Mouse (Mus musculus) hindbrain, embryonic 14.5 days (tissue): ENCODE measurements at regions not wholly inside any gene's neighbourhood (a gene's known extent, or its start where the extent isn't known, plus 50 kb on each side); places are given as distances from the start of the nearest gene placed in this dataset.

Source experiments
- ATAC-seq: fragments of 200-750 bp; cut with Nextera tagmentation; 2 replicates; pipeline ENCODE4 v1.8.0; 2017; ENCODE audit warnings: moderate number of reproducible peaks, mild to moderate bottlenecking, moderate TSS enrichment, moderate library complexity; ENCODE audit not compliant: low FRiP score
- DNase-seq: peaks from one replicate; pipeline ENCODE4 v3.0.0-alpha.2; 2015; ENCODE audit warnings: low spot score
- H3K27ac ChIP-seq: fragments of 300-500 bp; sonication (generic); 2 replicates; pipeline ENCODE4 v1.5.1; 2014; ENCODE audit warnings: mild to moderate bottlenecking, moderate library complexity
- H3K27me3 ChIP-seq: fragments of 300-500 bp; sonication (generic); 2 replicates; pipeline ENCODE4 v1.6.1; 2014; ENCODE audit warnings: mild to moderate bottlenecking, low read length, mixed read lengths; ENCODE audit not compliant: control insufficient read depth, insufficient read depth
- H3K36me3 ChIP-seq: fragments of 300-500 bp; sonication (generic); replicated peaks from 2 replicates; pipeline ENCODE4 v1.6.1; 2014; ENCODE audit not compliant: control insufficient read depth, insufficient read depth
- H3K4me1 ChIP-seq: fragments of 300-500 bp; sonication (generic); replicated peaks from 2 replicates; pipeline ENCODE4 v1.6.1; 2014; ENCODE audit warnings: antibody characterized with exemption, low read length, mixed read lengths; ENCODE audit not compliant: control insufficient read depth, insufficient read depth
- H3K4me2 ChIP-seq: fragments of 300-500 bp; sonication (generic); replicated peaks from 2 replicates; pipeline ENCODE4 v1.6.1; 2014; ENCODE audit warnings: mild to moderate bottlenecking, moderate library complexity
- H3K4me3 ChIP-seq: fragments of 300-500 bp; sonication (generic); replicated peaks from 2 replicates; pipeline ENCODE4 v1.5.1; 2014; ENCODE audit warnings: mild to moderate bottlenecking, low read length
- H3K9ac ChIP-seq: fragments of 300-500 bp; sonication (generic); 2 replicates; pipeline ENCODE4 v1.6.1; 2014
- H3K9me3 ChIP-seq: fragments of 300-500 bp; sonication (generic); 2 replicates; pipeline ENCODE4 v1.6.1; 2016; ENCODE audit warnings: low read length; ENCODE audit not compliant: control insufficient read depth
- WGBS: fragments of 180-500 bp; shearing (Covaris S2); extraction: QIAGEN DNeasy Blood & Tissue Kit; methylation state at CpG from one replicate; pipeline ENCODE4 v1.1.7; 2014; 5-methylcytosine and 5-hydroxymethylcytosine counted together

- ATAC-seq (no peak), DNase-seq (no peak)
- H3K9me3 ChIP-seq, result no peaks in the 10 kb centered on the region
- 89% methylated on average over 2 of the region's 2 CpGs for WGBS
- no peak overlapping the region for H3K4me2 ChIP-seq
- no peaks in the 10 kb centered on the region for H3K36me3 ChIP-seq
- no peaks in the 10 kb centered on the region for H3K27me3 ChIP-seq
- H3K4me3 ChIP-seq, result no peak overlapping the region
- no peak overlapping the region for H3K27ac ChIP-seq
- no peaks in the 10 kb centered on the region for H3K4me1 ChIP-seq
- H3K9ac ChIP-seq, result no peak overlapping the region
Observed at GRCm38 (mm10) chr15:62268189-62268588, 1345.4 kb upstream of the A1bg start.

DNA sequence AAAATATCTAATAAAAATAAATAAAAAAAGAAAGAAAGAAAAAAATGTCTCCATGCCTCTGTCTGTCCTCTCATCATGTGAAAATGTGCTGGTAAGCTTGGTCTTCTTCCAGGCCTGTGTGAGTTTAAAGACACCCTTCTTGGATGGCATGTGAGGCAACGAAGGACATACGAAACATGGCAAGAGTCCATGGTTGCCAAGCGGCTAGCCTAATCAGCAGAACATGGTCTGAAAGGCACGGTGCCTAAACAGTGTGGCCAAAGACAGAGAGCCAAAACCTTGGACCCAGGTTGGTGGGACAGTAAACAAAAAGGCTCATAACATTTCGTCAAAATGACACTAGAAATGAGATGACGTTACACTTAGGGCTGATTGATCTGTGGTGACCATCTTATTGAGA is 1344.7 kb upstream of the A1bg start:
- Histone ChIP-seq H3K4me2 (no peak overlapping the region), H3K4me3 (no peak overlapping the region), H3K9ac (no peak overlapping the region), H3K36me3 (no peaks in the 10 kb centered on the region), H3K27me3 (no peaks in the 10 kb centered on the region), H3K4me1 (no peaks in the 10 kb centered on the region), H3K27ac (no peak overlapping the region), H3K9me3 (no peaks in the 10 kb centered on the region)
- 91% methylated on average over 6 of the region's 6 CpGs for WGBS
- ATAC-seq (no peak), DNase-seq (no peak)

- no peak for DNase-seq
- H3K27ac ChIP-seq, result no peak overlapping the region
- no peak overlapping the region for H3K9ac ChIP-seq
- H3K9me3 ChIP-seq, result no peaks in the 10 kb centered on the region
- H3K27me3 ChIP-seq, result no peaks in the 10 kb centered on the region
- H3K4me3 ChIP-seq, result no peak overlapping the region
- no peaks in the 10 kb centered on the region for H3K36me3 ChIP-seq
- H3K4me1 ChIP-seq, result no peaks in the 10 kb centered on the region
- 93% methylated on average over 6 of the region's 6 CpGs for whole genome bisulfite sequencing
- no peak for ATAC-seq
- no peak overlapping the region for H3K4me2 ChIP-seq
Observed at GRCm38 (mm10) chr15:62266025-62266424, 1343.2 kb upstream of the A1bg start.

- DNase-seq, result no peak
- H3K4me2 ChIP-seq, result no peak overlapping the region
- ATAC-seq, result no peak
- no peaks in the 10 kb centered on the region for H3K36me3 ChIP-seq
- WGBS, result 80% methylated on average over 4 of the region's 4 CpGs
- H3K27me3 ChIP-seq, result no peaks in the 10 kb centered on the region
- no peaks in the 10 kb centered on the region for H3K4me1 ChIP-seq
- no peaks in the 10 kb centered on the region for H3K9me3 ChIP-seq
- H3K4me3 ChIP-seq, result no peak overlapping the region
- no peak overlapping the region for H3K9ac ChIP-seq
- H3K27ac ChIP-seq, result no peak overlapping the region
Observed at GRCm38 (mm10) chr15:62265484-62265937, 1342.7 kb upstream of the A1bg start.

DNA sequence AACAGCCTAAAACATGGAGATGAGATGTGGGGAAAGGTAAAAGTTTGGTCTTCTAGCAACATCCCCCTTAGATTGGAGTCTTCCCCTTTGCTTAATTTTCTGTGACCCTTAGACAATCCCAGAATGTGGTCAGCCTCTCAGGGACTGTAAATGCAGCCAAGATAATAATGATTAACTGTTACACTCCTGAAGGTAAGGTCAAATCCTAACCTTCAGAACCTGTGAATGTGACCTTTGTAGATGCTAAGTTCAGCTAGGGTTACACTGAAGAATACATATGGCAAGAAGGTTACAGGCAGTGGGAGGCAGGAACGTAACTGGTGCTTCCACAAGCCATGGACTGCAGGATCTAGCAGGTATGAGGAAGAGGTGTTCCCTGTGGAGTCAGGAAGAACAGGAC is 1342.2 kb upstream of the A1bg start:
- H3K36me3 ChIP-seq, result no peaks in the 10 kb centered on the region
- no peaks in the 10 kb centered on the region for H3K9me3 ChIP-seq
- DNase-seq (no peak), ATAC-seq (no peak)
- H3K4me3 ChIP-seq, result no peak overlapping the region
- no peak overlapping the region for H3K9ac ChIP-seq
- H3K4me2 ChIP-seq, result no peak overlapping the region
- 81% methylated on average over 1 of the region's 1 CpGs for WGBS
- no peaks in the 10 kb centered on the region for H3K4me1 ChIP-seq
- H3K27ac ChIP-seq, result no peak overlapping the region
- no peaks in the 10 kb centered on the region for H3K27me3 ChIP-seq

DNA sequence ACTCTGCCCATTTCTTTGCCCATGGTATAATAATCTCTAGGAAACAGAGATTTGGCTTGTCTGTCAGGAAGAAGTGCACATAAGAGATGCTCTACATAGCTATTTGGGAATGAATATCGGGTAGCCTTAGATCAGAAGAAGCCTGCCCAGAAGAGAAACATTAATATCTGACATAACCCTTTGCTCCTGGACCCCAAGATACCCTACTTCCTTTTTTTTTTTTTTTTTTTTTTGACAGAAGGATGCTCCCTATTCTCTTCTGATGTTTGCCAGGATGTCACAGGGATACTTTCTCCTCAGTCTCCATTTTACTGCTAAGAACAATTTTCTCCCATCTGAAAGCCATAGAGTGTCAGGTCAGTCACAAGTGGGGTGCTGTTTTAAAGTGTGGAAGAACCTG is 1341.4 kb upstream of the A1bg start:
- WGBS, result 86% methylated on average over 1 of the region's 1 CpGs
- H3K9ac ChIP-seq, result no peak overlapping the region
- H3K27ac ChIP-seq, result no peak overlapping the region
- ATAC-seq (no peak), DNase-seq (no peak)
- H3K36me3 ChIP-seq, result no peaks in the 10 kb centered on the region
- no peak overlapping the region for H3K4me2 ChIP-seq
- no peaks in the 10 kb centered on the region for H3K27me3 ChIP-seq
- no peaks in the 10 kb centered on the region for H3K4me1 ChIP-seq
- no peaks in the 10 kb centered on the region for H3K9me3 ChIP-seq
- no peak overlapping the region for H3K4me3 ChIP-seq

GRCm38 (mm10) chr15:62262487-62262886 is 1339.7 kb upstream of the A1bg start:
- no peaks in the 10 kb centered on the region for H3K9me3 ChIP-seq
- 89% methylated on average over 5 of the region's 5 CpGs for WGBS
- no peak for DNase-seq
- peaks cover 8% of the 10 kb centered on the region for H3K4me1 ChIP-seq
- H3K4me2 ChIP-seq, result no peak overlapping the region
- no peak overlapping the region for H3K27ac ChIP-seq
- H3K9ac ChIP-seq, result no peak overlapping the region
- H3K4me3 ChIP-seq, result no peak overlapping the region
- no peaks in the 10 kb centered on the region for H3K36me3 ChIP-seq
- no peaks in the 10 kb centered on the region for H3K27me3 ChIP-seq
- ATAC-seq, result no peak

DNA sequence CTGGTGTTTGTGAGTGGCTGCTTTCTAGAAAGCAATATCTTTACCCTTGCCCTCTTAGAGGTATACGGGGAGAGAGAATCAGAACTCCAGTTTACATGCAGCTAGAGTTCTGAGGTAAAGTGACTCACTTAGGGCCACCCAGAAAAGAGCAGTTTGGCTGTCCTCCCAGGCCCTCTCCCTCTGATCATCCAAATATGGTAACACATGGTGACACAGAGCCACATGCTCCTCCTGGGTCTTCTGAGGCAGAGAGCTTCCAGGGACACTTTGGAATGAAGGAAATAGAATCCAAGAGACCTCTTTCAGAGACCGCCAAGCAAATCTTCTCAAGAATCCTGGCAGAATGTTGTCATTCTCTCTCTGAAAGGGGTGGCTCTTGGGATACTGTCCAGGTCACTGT is 1338.7 kb upstream of the A1bg start:
- DNase-seq (no peak), ATAC-seq (no peak)
- no peak overlapping the region for H3K4me3 ChIP-seq
- 98% methylated on average over 2 of the region's 2 CpGs for whole genome bisulfite sequencing
- H3K9ac ChIP-seq, result no peak overlapping the region
- no peaks in the 10 kb centered on the region for H3K9me3 ChIP-seq
- H3K27me3 ChIP-seq, result no peaks in the 10 kb centered on the region
- no peaks in the 10 kb centered on the region for H3K36me3 ChIP-seq
- no peak overlapping the region for H3K27ac ChIP-seq
- H3K4me1 ChIP-seq, result peaks cover 8% of the 10 kb centered on the region
- H3K4me2 ChIP-seq, result no peak overlapping the region

- ATAC-seq (no peak), DNase-seq (no peak)
- Histone ChIP-seq H3K4me1 (peaks cover 8% of the 10 kb centered on the region), H3K9ac (no peak overlapping the region), H3K27ac (no peak overlapping the region), H3K36me3 (no peaks in the 10 kb centered on the region), H3K4me3 (no peak overlapping the region), H3K4me2 (no peak overlapping the region), H3K9me3 (no peaks in the 10 kb centered on the region), H3K27me3 (no peaks in the 10 kb centered on the region)
- 87% methylated on average over 5 of the region's 5 CpGs for WGBS
Observed at GRCm38 (mm10) chr15:62258611-62259010, 1335.8 kb upstream of the A1bg start.

DNA sequence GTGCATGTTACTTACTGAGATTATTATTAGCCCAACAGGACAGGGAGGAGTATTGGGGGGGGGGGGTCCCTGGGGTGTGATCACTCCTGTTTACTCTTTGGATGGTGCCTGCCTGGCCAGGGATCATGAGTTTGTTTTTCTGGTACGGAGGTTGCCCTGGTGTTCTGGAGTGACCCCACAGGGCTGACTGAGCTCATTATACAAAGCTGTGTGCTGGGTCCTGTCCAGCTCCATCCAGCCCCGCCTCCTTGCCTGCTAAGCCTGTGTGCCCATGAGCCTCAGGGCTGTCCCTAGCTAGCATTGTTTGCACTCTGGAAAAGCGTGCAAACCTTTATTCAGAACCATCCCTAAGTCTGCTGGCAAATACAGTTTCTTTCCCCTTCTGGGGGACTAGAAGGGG is 1335.1 kb upstream of the A1bg start:
- peak; percentile 29 for DNase-seq
- WGBS, result 15% methylated on average over 3 of the region's 3 CpGs
- peaks cover 8% of the 10 kb centered on the region for H3K4me1 ChIP-seq
- ATAC-seq, result peak; percentile 71; the same call in 1 of the 2 replicates
- no peaks in the 10 kb centered on the region for H3K27me3 ChIP-seq
- no peak overlapping the region for H3K4me3 ChIP-seq
- H3K4me2 ChIP-seq, result no peak overlapping the region
- no peak overlapping the region for H3K9ac ChIP-seq
- H3K9me3 ChIP-seq, result no peaks in the 10 kb centered on the region
- H3K36me3 ChIP-seq, result no peaks in the 10 kb centered on the region
- H3K27ac ChIP-seq, result no peak overlapping the region
